Mouse (Mus musculus) olfactory bulb, adult 2 months (tissue): ENCODE data around the gene Cacna2d4.
"Not testable (repeated sequence)": the region's sequence is repeated elsewhere in the genome, so short reads cannot be mapped to it uniquely, and the experiment has no call there.

Experiments
- CTCF ChIP-seq: fragments of 200-500 bp; IDR thresholded peaks from 2 replicates; pipeline ENCODE4 v1.5.1; 2012; ENCODE audit warnings: low read depth, mild to moderate bottlenecking, low read length, moderate library complexity; ENCODE audit not compliant: insufficient read depth
- POLR2A ChIP-seq: fragments of 200-500 bp; IDR thresholded peaks from 2 replicates; pipeline ENCODE4 v1.6.1; 2012; ENCODE audit warnings: mild to moderate bottlenecking, low read depth, low read length, moderate library complexity; ENCODE audit not compliant: insufficient read depth

DNA sequence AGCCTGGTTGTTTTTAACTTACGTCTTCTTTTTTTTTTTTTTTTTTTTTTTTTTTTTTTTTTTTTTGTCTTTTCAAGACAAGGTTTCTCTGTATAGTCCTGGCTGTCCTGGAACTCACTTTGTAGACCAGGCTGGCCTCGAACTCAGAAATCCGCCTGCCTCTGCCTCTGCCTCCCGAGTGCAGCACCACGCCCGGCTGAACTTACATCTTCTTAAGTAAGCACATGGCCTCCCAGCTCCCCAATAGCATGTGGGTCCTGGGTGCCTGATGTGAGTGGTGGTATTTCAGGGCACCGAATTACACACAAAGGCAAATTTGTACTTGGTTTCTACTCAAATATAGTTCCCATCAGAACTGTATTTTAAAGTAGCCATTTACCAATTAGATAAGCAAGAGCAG lies 30.3 kb upstream of the Cacna2d4 start:
- not testable (repeated sequence) for TF ChIP-seq POLR2A, CTCF
